Mouse (Mus musculus): ENCODE data around the gene Tgm5. TPM values are rescaled to one million over a fixed set of nuclear protein-coding genes. Genes with fewer than 3 reads are reported as not detected.
A peak's percentile ranks its signal among the peaks of the same experiment; 100 is the strongest.
"Not testable (repeated sequence)": the region's sequence is repeated elsewhere in the genome, so short reads cannot be mapped to it uniquely, and the experiment has no call there.

The Tgm5 gene
- polyA plus RNA-seq, 1 experiment from 2014 or later, result not detected

GRCm38 (mm10) chr2:121041098-121041497, 44.5 kb downstream of the Tgm5 start:
- Histone ChIP-seq H3K4me3 (ENCODE audit: control insufficient read depth in 1 of 2, insufficient read depth in 1 of 2, low read depth in 1 of 2, low read length in 2 of 2) (no peak overlapping the region), H3K36me3 (ENCODE audit: control insufficient read depth, insufficient read depth, low read length) (no peaks in the 10 kb centered on the region), H3K4me1 (ENCODE audit: control insufficient read depth in 2 of 2, insufficient read depth in 2 of 2, low read length in 2 of 2) (peaks cover 0 to 2% of the 10 kb centered on the region in 2 experiments; a peak in 1 of 4 replicates), H3K27ac (replicated peaks in 1 of 2; ENCODE audit: control insufficient read depth in 1 of 2, insufficient read depth in 1 of 2, low read depth in 2 of 2, low read length in 2 of 2) (no peak overlapping the region), H3K9me3 (ENCODE audit: control insufficient read depth, low read length) (no peaks in the 10 kb centered on the region), H3K9ac (ENCODE audit: low read length) (no peak overlapping the region), H3K27me3 (ENCODE audit: control insufficient read depth, insufficient read depth, low read length) (no peaks in the 10 kb centered on the region), H3K4me2 (ENCODE audit: low read length) (no peak overlapping the region)
- ATAC-seq (ENCODE audit: insufficient number of reproducible peaks, insufficient read depth, low FRiP score, low read depth), result no peak
- 34% methylated on average over 5 of the region's 5 CpGs for WGBS

GRCm38 (mm10) chr2:121039382-121039781, 46.3 kb downstream of the Tgm5 start:
- no peaks in the 10 kb centered on the region for H3K27me3 ChIP-seq (ENCODE audit: control insufficient read depth, insufficient read depth, low read length)
- H3K4me3 ChIP-seq (ENCODE audit: control insufficient read depth in 1 of 2, insufficient read depth in 1 of 2, low read depth in 1 of 2, low read length in 2 of 2), result no peak overlapping the region
- 91% methylated on average over 1 of the region's 1 CpGs for WGBS
- no peak for ATAC-seq (ENCODE audit: insufficient number of reproducible peaks, insufficient read depth, low FRiP score, low read depth)
- H3K36me3 ChIP-seq (ENCODE audit: control insufficient read depth, insufficient read depth, low read length), result no peaks in the 10 kb centered on the region
- peaks cover 0 to 2% of the 10 kb centered on the region in 2 experiments; a peak in 1 of 4 replicates for H3K4me1 ChIP-seq (ENCODE audit: control insufficient read depth in 2 of 2, insufficient read depth in 2 of 2, low read length in 2 of 2)
- H3K9me3 ChIP-seq (ENCODE audit: control insufficient read depth, low read length), result no peaks in the 10 kb centered on the region
- no peak overlapping the region for H3K4me2 ChIP-seq (ENCODE audit: low read length)
- H3K27ac ChIP-seq (replicated peaks in 1 of 2; ENCODE audit: control insufficient read depth in 1 of 2, insufficient read depth in 1 of 2, low read depth in 2 of 2, low read length in 2 of 2), result no peak overlapping the region
- H3K9ac ChIP-seq (ENCODE audit: low read length), result no peak overlapping the region

- not testable (repeated sequence) for ATAC-seq (ENCODE audit: insufficient number of reproducible peaks, insufficient read depth, low FRiP score, low read depth); H3K27me3 ChIP-seq (ENCODE audit: control insufficient read depth, insufficient read depth, low read length)
- WGBS, result 79% methylated on average over 1 of the region's 1 CpGs
These were observed 46.8 kb downstream of the Tgm5 start for GRCm38 (mm10) chr2:121038851-121039250.

GRCm38 (mm10) chr2:121036733-121037341, 48.8 kb downstream of the Tgm5 start, which contains the start of gene Epb42:
Gene Epb42 (minus strand): TSS chr2:121037072.
- WGBS, result 42% methylated on average over 5 of the region's 5 CpGs
- peak; percentile 26; the same call in 1 of the 2 replicates for ATAC-seq (ENCODE audit: insufficient number of reproducible peaks, insufficient read depth, low FRiP score, low read depth)
- no peaks in the 10 kb centered on the region for H3K36me3 ChIP-seq (ENCODE audit: control insufficient read depth, insufficient read depth, low read length)
- peaks cover 0 to 2% of the 10 kb centered on the region in 2 experiments; a peak in 1 of 4 replicates for H3K4me1 ChIP-seq (ENCODE audit: control insufficient read depth in 2 of 2, insufficient read depth in 2 of 2, low read length in 2 of 2)
- no peak within 1 kb of the TSS for H3K9ac ChIP-seq (ENCODE audit: low read length)
- H3K27ac ChIP-seq (replicated peaks in 1 of 2; ENCODE audit: control insufficient read depth in 1 of 2, insufficient read depth in 1 of 2, low read depth in 2 of 2, low read length in 2 of 2), result peak within 1 kb of the TSS in 1 of 2 experiments; percentile 23; a peak in 1 of 4 replicates
- no peak within 1 kb of the TSS for H3K4me2 ChIP-seq (ENCODE audit: low read length)
- H3K27me3 ChIP-seq (ENCODE audit: control insufficient read depth, insufficient read depth, low read length), result no peaks in the 10 kb centered on the region
- H3K4me3 ChIP-seq (ENCODE audit: control insufficient read depth in 1 of 2, insufficient read depth in 1 of 2, low read depth in 1 of 2, low read length in 2 of 2), result no peak within 1 kb of the TSS
- no peaks in the 10 kb centered on the region for H3K9me3 ChIP-seq (ENCODE audit: control insufficient read depth, low read length)

More at GRCm38 (mm10) chr2:121038851-121039250, 46.8 kb downstream of the Tgm5 start:
- H3K9me3 ChIP-seq (ENCODE audit: control insufficient read depth, low read length); H3K9ac ChIP-seq (ENCODE audit: low read length); H3K4me3 ChIP-seq (ENCODE audit: control insufficient read depth in 1 of 2, insufficient read depth in 1 of 2, low read depth in 1 of 2, low read length in 2 of 2); H3K36me3 ChIP-seq (ENCODE audit: control insufficient read depth, insufficient read depth, low read length); H3K27ac ChIP-seq (replicated peaks in 1 of 2; ENCODE audit: control insufficient read depth in 1 of 2, insufficient read depth in 1 of 2, low read depth in 2 of 2, low read length in 2 of 2); H3K4me2 ChIP-seq (ENCODE audit: low read length); H3K4me1 ChIP-seq (ENCODE audit: control insufficient read depth in 2 of 2, insufficient read depth in 2 of 2, low read length in 2 of 2): not testable (repeated sequence)

GRCm38 (mm10) chr2:121022918-121023317, 62.7 kb downstream of the Tgm5 start:
- Histone ChIP-seq H3K4me2 (ENCODE audit: low read length) (no peak overlapping the region), H3K9me3 (ENCODE audit: control insufficient read depth, low read length) (peaks cover under 1% of the 10 kb centered on the region; the same call in 1 of the 2 replicates), H3K36me3 (ENCODE audit: control insufficient read depth, insufficient read depth, low read length) (peaks cover 2% of the 10 kb centered on the region), H3K27ac (replicated peaks in 1 of 2; ENCODE audit: control insufficient read depth in 1 of 2, insufficient read depth in 1 of 2, low read depth in 2 of 2, low read length in 2 of 2) (no peak overlapping the region), H3K4me1 (ENCODE audit: control insufficient read depth in 2 of 2, insufficient read depth in 2 of 2, low read length in 2 of 2) (no peaks in the 10 kb centered on the region), H3K4me3 (ENCODE audit: control insufficient read depth in 1 of 2, insufficient read depth in 1 of 2, low read depth in 1 of 2, low read length in 2 of 2) (no peak overlapping the region), H3K9ac (ENCODE audit: low read length) (no peak overlapping the region), H3K27me3 (ENCODE audit: control insufficient read depth, insufficient read depth, low read length) (0 out of 2 replicates have a peak, but pooled peaks cover 8% of the 10 kb centered on the region)
- ATAC-seq (ENCODE audit: insufficient number of reproducible peaks, insufficient read depth, low FRiP score, low read depth), result no peak
- 70% methylated on average over 5 of the region's 5 CpGs for WGBS

- peaks cover 2% of the 10 kb centered on the region; the same call in 1 of the 2 replicates for H3K9me3 ChIP-seq (ENCODE audit: control insufficient read depth, low read length)
- H3K27me3 ChIP-seq (ENCODE audit: control insufficient read depth, insufficient read depth, low read length), result no peaks in the 10 kb centered on the region
- H3K4me2 ChIP-seq (ENCODE audit: low read length), result no peak overlapping the region
- no peak for ATAC-seq (ENCODE audit: insufficient number of reproducible peaks, insufficient read depth, low FRiP score, low read depth)
- H3K9ac ChIP-seq (ENCODE audit: low read length), result no peak overlapping the region
- peaks cover 46% of the 10 kb centered on the region for H3K36me3 ChIP-seq (ENCODE audit: control insufficient read depth, insufficient read depth, low read length)
- H3K4me1 ChIP-seq (ENCODE audit: control insufficient read depth in 2 of 2, insufficient read depth in 2 of 2, low read length in 2 of 2), result no peaks in the 10 kb centered on the region
- 71% methylated on average over 1 of the region's 1 CpGs for WGBS
- H3K27ac ChIP-seq (replicated peaks in 1 of 2; ENCODE audit: control insufficient read depth in 1 of 2, insufficient read depth in 1 of 2, low read depth in 2 of 2, low read length in 2 of 2), result 0 out of 4 replicates have a peak overlapping the region, but pooled peaks have one; percentile 2 to 12
- H3K4me3 ChIP-seq (ENCODE audit: control insufficient read depth in 1 of 2, insufficient read depth in 1 of 2, low read depth in 1 of 2, low read length in 2 of 2), result no peak overlapping the region
These were observed 68.5 kb downstream of the Tgm5 start for GRCm38 (mm10) chr2:121017151-121017550.

GRCm38 (mm10) chr2:121016226-121016625, 69.4 kb downstream of the Tgm5 start:
- WGBS, result 79% methylated on average over 9 of the region's 9 CpGs
- Histone ChIP-seq H3K4me2 (ENCODE audit: low read length) (no peak overlapping the region), H3K4me3 (ENCODE audit: control insufficient read depth in 1 of 2, insufficient read depth in 1 of 2, low read depth in 1 of 2, low read length in 2 of 2) (no peak overlapping the region), H3K4me1 (ENCODE audit: control insufficient read depth in 2 of 2, insufficient read depth in 2 of 2, low read length in 2 of 2) (no peaks in the 10 kb centered on the region), H3K27ac (replicated peaks in 1 of 2; ENCODE audit: control insufficient read depth in 1 of 2, insufficient read depth in 1 of 2, low read depth in 2 of 2, low read length in 2 of 2) (no peak overlapping the region), H3K36me3 (ENCODE audit: control insufficient read depth, insufficient read depth, low read length) (peaks cover 54% of the 10 kb centered on the region), H3K27me3 (ENCODE audit: control insufficient read depth, insufficient read depth, low read length) (no peaks in the 10 kb centered on the region), H3K9ac (ENCODE audit: low read length) (no peak overlapping the region), H3K9me3 (ENCODE audit: control insufficient read depth, low read length) (peaks cover 2% of the 10 kb centered on the region; the same call in 1 of the 2 replicates)
- ATAC-seq (ENCODE audit: insufficient number of reproducible peaks, insufficient read depth, low FRiP score, low read depth), result no peak
